Mouse (Mus musculus): ENCODE results near the gene Cpd. TPM values are rescaled to one million over a fixed set of nuclear protein-coding genes. Genes with fewer than 3 reads are reported as not detected.

Cpd gene
- 3.1 and 5.3 TPM in 2 replicates for polyA plus RNA-seq (2011; ENCODE audit: insufficient read depth, insufficient read length, low replicate concordance, missing spikeins)

- TF ChIP-seq CTCF (IDR thresholded peaks at IDR 0.05; ENCODE audit: control insufficient read depth, insufficient read depth, low read length): no peak
- peak; percentile 82; the same call in 1 of the 2 replicates for TF ChIP-seq POLR2A (IDR thresholded peaks at IDR 0.05; ENCODE audit: borderline replicate concordance, control insufficient read depth, low read depth, low read length)
- under 1% methylated on average over 29 of the region's 29 CpGs for WGBS
- Histone ChIP-seq H3K4me3 (replicated peaks; ENCODE audit: control insufficient read depth, low read depth, low read length) (peak within 1 kb of the TSS; percentile 81), H3K27ac (ENCODE audit: control insufficient read depth, insufficient read depth, low read depth, low read length, poor library complexity) (peak within 1 kb of the TSS; percentile 75), H3K4me1 (ENCODE audit: control insufficient read depth, insufficient read depth, low read length) (peaks cover 2% of the 10 kb centered on the region; the same call in 1 of the 2 replicates)
Measured at GRCm38 (mm10) chr11:76846878-76847222, at the start of gene Cpd. Gene Cpd (minus strand): TSS chr11:76847018.

GRCm38 (mm10) chr11:76896360-76896759 is 49.5 kb upstream of the Cpd start:
- WGBS: 80% methylated on average over 6 of the region's 6 CpGs
- no peak overlapping the region for H3K27ac ChIP-seq (ENCODE audit: control insufficient read depth, insufficient read depth, low read depth, low read length, poor library complexity)
- no peak overlapping the region for H3K4me3 ChIP-seq (replicated peaks; ENCODE audit: control insufficient read depth, low read depth, low read length)
- TF ChIP-seq CTCF (IDR thresholded peaks at IDR 0.05; ENCODE audit: control insufficient read depth, insufficient read depth, low read length) (no peak), POLR2A (IDR thresholded peaks at IDR 0.05; ENCODE audit: borderline replicate concordance, control insufficient read depth, low read depth, low read length) (no peak)
- peaks cover 5% of the 10 kb centered on the region for H3K4me1 ChIP-seq (ENCODE audit: control insufficient read depth, insufficient read depth, low read length)

GRCm38 (mm10) chr11:76894240-76894639 is 47.4 kb upstream of the Cpd start:
- 15% methylated on average over 5 of the region's 5 CpGs for WGBS
- peaks cover 1% of the 10 kb centered on the region; the same call in 1 of the 2 replicates for H3K4me1 ChIP-seq (ENCODE audit: control insufficient read depth, insufficient read depth, low read length)
- no peak overlapping the region for H3K4me3 ChIP-seq (replicated peaks; ENCODE audit: control insufficient read depth, low read depth, low read length)

GRCm38 (mm10) chr11:76893570-76893969 is 46.8 kb upstream of the Cpd start:
- no peak overlapping the region for H3K27ac ChIP-seq (ENCODE audit: control insufficient read depth, insufficient read depth, low read depth, low read length, poor library complexity)
- TF ChIP-seq POLR2A (IDR thresholded peaks at IDR 0.05; ENCODE audit: borderline replicate concordance, control insufficient read depth, low read depth, low read length) (no peak), CTCF (IDR thresholded peaks at IDR 0.05; ENCODE audit: control insufficient read depth, insufficient read depth, low read length) (no peak)
- H3K4me3 ChIP-seq (replicated peaks; ENCODE audit: control insufficient read depth, low read depth, low read length): no peak overlapping the region
- 3% methylated on average over 4 of the region's 4 CpGs for WGBS
- H3K4me1 ChIP-seq (ENCODE audit: control insufficient read depth, insufficient read depth, low read length): peaks cover 1% of the 10 kb centered on the region; the same call in 1 of the 2 replicates

More at GRCm38 (mm10) chr11:76894240-76894639, 47.4 kb upstream of the Cpd start:
- TF ChIP-seq POLR2A (IDR thresholded peaks at IDR 0.05; ENCODE audit: borderline replicate concordance, control insufficient read depth, low read depth, low read length): no peak
- peak; percentile 67 for TF ChIP-seq CTCF (IDR thresholded peaks at IDR 0.05; ENCODE audit: control insufficient read depth, insufficient read depth, low read length)
- H3K27ac ChIP-seq (ENCODE audit: control insufficient read depth, insufficient read depth, low read depth, low read length, poor library complexity): no peak overlapping the region

- Histone ChIP-seq H3K27ac (ENCODE audit: control insufficient read depth, insufficient read depth, low read depth, low read length, poor library complexity) (no peak overlapping the region), H3K4me1 (ENCODE audit: control insufficient read depth, insufficient read depth, low read length) (peaks cover 1% of the 10 kb centered on the region; the same call in 1 of the 2 replicates), H3K4me3 (replicated peaks; ENCODE audit: control insufficient read depth, low read depth, low read length) (no peak overlapping the region)
- WGBS: 64% methylated on average over 3 of the region's 3 CpGs
- TF ChIP-seq POLR2A (IDR thresholded peaks at IDR 0.05; ENCODE audit: borderline replicate concordance, control insufficient read depth, low read depth, low read length) (no peak), CTCF (IDR thresholded peaks at IDR 0.05; ENCODE audit: control insufficient read depth, insufficient read depth, low read length) (no peak)
Measured at GRCm38 (mm10) chr11:76892972-76893371, 46.2 kb upstream of the Cpd start.

GRCm38 (mm10) chr11:76891738-76892349 is 45.0 kb upstream of the Cpd start:
- TF ChIP-seq POLR2A (IDR thresholded peaks at IDR 0.05; ENCODE audit: borderline replicate concordance, control insufficient read depth, low read depth, low read length): no peak
- TF ChIP-seq CTCF (IDR thresholded peaks at IDR 0.05; ENCODE audit: control insufficient read depth, insufficient read depth, low read length): no peak
- WGBS: 53% methylated on average over 4 of the region's 4 CpGs
- Histone ChIP-seq H3K4me1 (ENCODE audit: control insufficient read depth, insufficient read depth, low read length) (peaks cover 1% of the 10 kb centered on the region; the same call in 1 of the 2 replicates), H3K27ac (ENCODE audit: control insufficient read depth, insufficient read depth, low read depth, low read length, poor library complexity) (no peak overlapping the region), H3K4me3 (replicated peaks; ENCODE audit: control insufficient read depth, low read depth, low read length) (no peak overlapping the region)

GRCm38 (mm10) chr11:76891171-76891570 is 44.4 kb upstream of the Cpd start:
- Histone ChIP-seq H3K4me1 (ENCODE audit: control insufficient read depth, insufficient read depth, low read length) (peaks cover 1% of the 10 kb centered on the region; the same call in 1 of the 2 replicates), H3K27ac (ENCODE audit: control insufficient read depth, insufficient read depth, low read depth, low read length, poor library complexity) (no peak overlapping the region), H3K4me3 (replicated peaks; ENCODE audit: control insufficient read depth, low read depth, low read length) (no peak overlapping the region)
- TF ChIP-seq CTCF (IDR thresholded peaks at IDR 0.05; ENCODE audit: control insufficient read depth, insufficient read depth, low read length) (no peak), POLR2A (IDR thresholded peaks at IDR 0.05; ENCODE audit: borderline replicate concordance, control insufficient read depth, low read depth, low read length) (no peak)
- 64% methylated on average over 7 of the region's 7 CpGs for WGBS

GRCm38 (mm10) chr11:76889339-76890164 is 42.7 kb upstream of the Cpd start:
- H3K27ac ChIP-seq (ENCODE audit: control insufficient read depth, insufficient read depth, low read depth, low read length, poor library complexity): peak overlapping the region; percentile 44
- 37% methylated on average over 10 of the region's 10 CpGs for WGBS
- H3K4me3 ChIP-seq (replicated peaks; ENCODE audit: control insufficient read depth, low read depth, low read length): no peak overlapping the region
- no peak for TF ChIP-seq POLR2A (IDR thresholded peaks at IDR 0.05; ENCODE audit: borderline replicate concordance, control insufficient read depth, low read depth, low read length)
- TF ChIP-seq CTCF (IDR thresholded peaks at IDR 0.05; ENCODE audit: control insufficient read depth, insufficient read depth, low read length): no peak
- H3K4me1 ChIP-seq (ENCODE audit: control insufficient read depth, insufficient read depth, low read length): peaks cover 1% of the 10 kb centered on the region; the same call in 1 of the 2 replicates
